Mouse (Mus musculus) spleen, postnatal 10 days (tissue): ENCODE results near the gene Medag.
A peak's percentile ranks its signal among the peaks of the same experiment; 100 is the strongest.

Source experiments
- DNase-seq, 2 experiments: peaks; one replicate each; pipeline ENCODE4 v3.0.0; 2021 to 2022; ENCODE audit warnings: low spot score in 2 of 2

The Medag gene

DNA sequence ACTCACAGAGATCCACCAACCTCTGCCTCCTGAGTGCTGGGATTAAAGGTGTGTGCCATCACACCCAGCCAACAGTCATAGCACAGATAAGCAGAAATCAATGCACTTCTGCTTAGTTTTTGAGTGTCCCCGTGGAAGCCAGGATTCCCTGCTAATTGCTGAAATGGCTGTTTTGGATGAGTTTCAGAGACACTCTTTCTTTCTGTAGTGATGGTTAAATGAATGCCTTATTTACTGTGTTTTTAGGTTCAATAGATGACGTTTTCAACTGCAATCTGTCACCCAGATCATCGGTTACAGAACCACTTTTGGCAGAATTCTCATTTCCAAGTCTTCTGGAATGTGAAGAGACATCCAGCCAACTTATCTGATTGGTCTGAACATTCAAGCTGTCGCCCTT is 18.0 kb downstream of the Medag start:
- no peak for DNase-seq

DNA sequence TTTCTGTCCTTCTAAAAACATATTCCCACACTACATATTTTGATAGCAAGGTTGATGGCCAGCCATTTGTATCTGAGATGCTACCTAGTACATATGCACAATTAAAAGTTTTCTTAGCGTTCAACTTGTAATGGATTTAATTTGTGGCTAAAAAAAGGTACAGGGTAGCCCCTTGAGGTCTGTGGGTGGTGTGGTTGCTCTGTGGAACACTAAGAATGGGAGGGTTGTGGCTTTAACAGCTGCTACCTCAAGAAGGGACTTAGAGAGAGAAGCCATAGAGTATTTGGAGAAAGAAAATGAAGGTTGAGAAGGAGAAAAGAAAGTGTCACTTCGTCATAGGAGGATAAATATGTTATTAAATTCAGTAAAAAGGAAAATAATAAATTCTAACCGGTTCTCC is 19.4 kb downstream of the Medag start:
- DNase-seq = no peak

DNA sequence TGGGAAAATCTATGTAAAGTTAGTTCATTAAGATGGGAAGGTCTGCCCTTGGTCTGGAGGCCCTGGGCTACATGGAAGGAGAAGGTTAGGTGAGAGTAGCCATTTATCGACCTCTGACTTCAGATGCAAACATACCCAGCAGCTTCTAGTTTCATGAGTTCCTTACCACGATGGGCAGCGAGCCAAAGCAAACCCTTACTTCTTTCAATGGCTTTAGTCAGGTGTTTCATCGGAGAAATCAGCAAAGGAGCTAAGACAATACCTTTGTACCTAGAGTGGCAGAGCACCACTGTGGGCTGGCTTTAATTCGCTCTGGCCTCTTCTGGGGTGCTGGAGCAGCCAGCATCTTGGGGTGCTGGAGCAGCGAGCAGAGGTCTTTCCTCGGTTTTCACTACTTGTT is 22.1 kb downstream of the Medag start:
- no peak for DNase-seq

DNA sequence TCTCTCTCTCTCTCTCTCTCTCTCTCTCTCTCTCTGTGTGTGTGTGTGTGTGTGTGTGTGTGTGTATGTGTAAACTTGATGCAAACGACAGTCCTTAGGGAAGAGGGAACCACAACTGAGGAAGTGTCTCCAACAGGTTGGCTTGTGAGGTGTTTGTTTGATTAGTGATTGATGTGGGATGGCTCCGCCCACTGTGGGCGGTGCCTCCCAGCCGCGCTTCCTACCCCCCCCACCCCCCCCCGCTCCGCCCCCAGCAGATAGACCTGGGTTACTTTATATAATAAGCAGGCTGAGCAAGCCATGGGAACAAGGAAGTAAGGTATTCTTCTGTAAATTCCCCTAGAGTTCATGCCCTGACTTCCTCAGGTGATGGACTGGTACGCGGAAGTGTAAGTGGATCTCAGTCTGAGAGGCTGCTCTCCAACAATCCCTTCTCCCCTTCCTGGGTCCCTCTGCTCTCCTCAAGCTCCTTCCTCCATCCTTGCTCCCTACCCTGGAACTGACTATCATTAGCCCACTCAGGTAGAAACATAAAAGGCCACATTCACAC is 22.7 kb downstream of the Medag start:
- DNase-seq = no peak

DNA sequence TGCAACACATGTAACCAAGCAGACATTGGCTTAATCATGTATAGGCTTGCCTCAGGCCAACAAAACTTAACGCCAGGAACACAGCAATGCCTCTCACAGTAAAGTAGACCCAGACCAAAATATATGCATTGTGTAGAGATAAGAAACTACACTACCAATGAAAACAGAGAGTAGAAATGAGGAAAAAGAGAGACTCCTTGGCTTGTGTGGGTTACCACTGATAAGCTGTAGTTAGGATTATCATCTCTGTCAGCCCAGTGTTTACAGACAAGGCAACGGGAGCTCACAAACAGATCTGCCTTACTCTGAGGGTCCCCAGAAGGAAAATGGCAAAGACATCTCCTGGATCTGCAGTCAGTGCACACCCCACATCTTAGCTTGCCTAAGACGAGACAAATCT is 25.0 kb downstream of the Medag start:
- DNase-seq = no peak

DNA sequence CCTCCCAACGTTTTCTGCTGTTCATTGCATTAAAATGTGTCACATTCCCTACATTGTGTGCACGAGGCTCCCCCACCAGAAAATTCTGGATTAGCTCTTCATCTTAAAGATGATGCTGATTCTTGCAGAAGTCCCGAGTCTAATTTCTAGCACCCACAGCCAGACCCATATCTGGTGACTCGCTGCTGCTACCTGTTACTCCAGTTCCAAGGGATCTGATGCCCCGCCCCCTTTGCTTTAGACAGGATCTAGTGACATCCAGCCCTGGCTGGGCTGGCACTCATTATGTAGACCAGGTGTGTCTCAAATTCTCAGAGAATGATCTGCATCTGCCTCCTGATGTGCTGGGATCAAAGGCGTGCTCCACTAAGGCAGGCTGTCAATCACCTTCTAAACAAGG is 25.6 kb downstream of the Medag start:
- DNase-seq = no peak

DNA sequence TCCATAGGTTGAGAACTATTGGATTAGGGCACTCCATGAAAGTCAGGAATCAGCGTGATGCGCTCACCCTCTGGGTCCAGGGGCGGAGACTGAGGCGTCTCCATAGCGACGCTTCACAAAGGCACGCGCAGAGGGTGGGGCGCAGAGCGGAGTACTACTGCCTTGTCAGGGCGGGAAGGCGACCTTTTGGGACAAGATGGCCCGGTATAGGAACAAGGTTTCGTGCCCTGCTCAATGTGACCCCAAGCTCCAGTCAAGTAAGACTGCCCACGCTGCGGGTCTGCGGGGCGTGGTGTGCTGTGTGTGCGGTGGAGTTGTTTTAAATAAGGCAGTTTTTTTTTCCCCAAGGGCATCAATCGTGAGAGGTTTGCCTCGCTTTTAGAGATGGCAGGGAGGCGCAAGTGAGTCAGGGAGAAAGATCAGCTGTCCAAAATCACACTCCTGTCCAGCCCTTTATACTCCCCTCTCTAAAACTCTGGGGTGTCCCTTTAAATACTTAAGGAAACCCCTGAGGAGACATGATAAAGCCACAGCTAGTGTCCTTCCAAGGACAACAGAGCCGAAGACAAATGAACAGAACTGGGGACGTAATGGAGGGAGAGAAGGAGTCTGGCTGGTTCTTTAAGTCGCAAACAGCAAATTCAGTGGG is 28.1 kb downstream of the Medag start, which contains the start of gene Tex26:
Tex26 (plus strand) TSS at position 130 of the 649 bp plus-strand sequence.
- DNase-seq = peak in 1 of 2 experiments; percentile 46

DNA sequence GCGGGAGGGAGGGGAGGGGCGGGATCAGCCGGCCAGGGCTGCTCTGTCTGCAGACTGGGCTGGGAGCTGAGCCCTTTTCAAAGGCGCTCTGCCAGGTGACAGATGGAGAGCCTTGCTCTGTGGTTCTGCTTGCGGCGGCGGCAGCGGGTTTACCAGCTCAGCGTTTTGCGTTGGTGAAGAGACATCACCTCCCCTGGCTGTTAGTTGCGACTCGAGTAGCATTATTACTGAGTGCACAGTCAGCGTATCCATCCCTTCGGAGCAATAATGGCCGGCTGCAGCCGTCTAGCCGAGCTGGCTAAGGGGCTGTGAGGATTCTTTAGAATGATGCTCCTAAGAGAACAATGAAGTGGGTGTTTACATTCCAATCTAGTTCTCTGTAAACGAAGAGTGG is 28.6 kb downstream of the Medag start:
- DNase-seq = no peak

DNA sequence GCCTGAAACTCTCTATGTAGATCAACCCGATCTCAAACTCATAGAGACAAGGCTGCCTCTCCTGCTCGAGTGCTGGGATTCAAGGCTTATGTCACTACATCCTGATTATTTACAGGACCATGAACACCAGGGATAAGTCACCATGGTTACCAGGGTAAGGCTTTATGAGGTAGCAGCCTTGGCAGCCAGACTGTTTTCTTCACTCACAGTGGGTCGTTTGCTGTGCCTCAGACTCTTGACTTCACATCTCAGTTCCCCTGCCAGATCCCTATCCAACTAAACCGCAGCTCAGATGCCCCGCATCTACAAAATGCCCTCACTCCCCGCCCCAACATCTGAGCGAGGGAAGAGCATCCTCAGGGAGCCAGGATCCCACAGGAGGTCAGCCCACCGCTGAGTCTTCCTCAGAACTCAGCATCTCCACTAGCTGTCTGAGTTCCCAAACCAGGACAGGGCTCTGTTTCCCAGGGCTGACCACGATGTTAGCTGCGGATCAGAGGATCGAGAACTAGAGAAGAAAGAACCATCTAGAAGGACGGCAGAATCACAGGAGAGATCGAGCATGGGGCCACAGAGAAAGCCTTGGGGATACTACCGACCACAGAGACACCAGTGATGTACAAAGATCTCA is 30.2 kb downstream of the Medag start:
- DNase-seq = no peak

DNA sequence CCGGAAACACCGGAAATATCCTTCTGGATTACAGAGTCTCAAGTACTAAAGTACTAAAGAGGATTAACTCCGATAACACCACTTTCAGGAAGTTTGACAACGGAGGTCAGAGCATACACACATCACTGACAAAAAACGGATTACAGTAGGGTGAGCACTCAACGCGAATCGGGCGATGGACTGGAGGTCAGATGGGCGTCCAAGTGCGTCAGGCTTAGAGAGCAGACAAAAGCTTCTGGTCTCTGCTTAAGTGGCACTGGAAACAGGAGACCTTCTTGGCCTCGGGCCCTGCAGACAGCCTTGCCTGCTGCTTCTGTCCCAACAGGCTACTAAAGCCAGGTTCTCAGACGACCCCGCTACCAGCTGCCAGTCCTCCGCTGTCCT is 30.7 kb downstream of the Medag start:
- no peak for DNase-seq

DNA sequence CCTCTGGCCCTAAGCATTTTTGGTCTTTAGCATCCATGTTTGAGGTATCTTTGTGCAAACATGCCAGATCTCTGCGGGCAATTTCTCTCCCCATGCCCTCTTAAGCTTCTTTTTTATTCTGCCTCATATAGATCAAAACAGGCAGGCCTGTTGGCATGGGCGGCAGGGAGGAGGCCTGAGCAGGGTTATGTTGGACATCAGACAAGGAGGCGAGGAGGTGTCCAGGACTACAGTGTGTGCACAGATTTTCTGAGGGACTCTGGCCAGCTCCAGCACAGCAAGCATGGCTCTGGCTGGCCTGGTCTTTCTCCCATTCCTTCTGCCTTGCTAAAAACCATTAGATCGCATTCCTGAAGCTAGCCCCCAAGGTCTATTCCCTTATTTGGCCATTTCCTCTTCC is 32.9 kb downstream of the Medag start:
- no peak for DNase-seq

DNA sequence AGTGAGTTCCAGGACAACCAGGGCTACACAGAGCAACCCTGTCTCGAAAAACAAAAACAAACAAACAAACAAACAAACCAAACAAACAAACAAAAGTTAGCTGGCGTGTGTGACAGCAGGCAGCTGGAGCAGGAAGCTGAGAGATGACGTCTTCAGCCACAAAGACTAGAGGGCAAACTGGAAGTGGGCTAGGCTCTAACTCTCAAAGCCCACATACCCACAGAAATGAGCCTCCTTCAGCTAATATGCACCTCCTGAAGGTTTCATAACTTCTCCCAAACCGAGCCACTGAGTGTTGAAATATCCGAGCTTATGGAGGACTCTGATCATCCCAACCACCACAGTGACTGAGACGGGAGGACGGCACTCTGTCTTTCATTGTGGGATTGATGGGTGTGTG is 34.9 kb downstream of the Medag start:
- no peak for DNase-seq

DNA sequence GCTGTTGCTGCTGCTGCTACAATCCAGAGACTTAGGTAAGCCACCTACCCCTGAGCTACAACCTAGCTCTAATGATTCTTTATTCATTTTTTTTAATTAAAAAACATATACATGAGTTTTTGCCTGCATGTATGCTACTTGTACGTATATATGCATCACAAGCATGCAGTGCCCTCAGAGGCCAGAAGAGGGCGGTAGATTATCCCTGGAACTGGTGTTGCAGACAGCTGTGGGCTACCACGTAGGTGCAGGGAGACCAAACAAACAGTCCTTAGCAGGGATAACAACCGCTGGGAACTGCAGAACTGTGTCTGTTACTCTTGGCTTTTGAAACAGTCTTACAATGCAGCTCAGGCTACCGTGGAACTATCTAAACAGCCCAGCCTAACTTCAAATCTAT is 36.2 kb downstream of the Medag start:
- no peak for DNase-seq

DNA sequence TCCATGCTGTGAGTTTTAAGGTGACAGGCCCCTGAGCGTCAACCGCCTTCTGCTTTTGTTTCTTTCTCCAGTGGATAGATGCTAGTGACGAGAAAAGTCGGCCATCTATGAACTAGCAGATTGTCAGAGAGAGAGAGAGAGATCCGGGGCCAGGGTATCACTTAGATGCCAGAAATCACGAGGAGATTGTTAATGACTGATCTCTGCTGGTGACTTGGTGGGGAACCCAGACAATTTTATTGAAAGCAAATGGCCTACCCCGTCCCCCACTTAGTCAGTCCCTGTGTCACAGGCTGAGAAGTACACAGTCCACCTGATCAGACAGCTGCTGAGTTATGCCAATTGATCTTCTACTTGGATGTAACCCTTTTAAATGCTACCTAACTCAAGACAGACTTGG is 37.9 kb downstream of the Medag start:
- DNase-seq = no peak

DNA sequence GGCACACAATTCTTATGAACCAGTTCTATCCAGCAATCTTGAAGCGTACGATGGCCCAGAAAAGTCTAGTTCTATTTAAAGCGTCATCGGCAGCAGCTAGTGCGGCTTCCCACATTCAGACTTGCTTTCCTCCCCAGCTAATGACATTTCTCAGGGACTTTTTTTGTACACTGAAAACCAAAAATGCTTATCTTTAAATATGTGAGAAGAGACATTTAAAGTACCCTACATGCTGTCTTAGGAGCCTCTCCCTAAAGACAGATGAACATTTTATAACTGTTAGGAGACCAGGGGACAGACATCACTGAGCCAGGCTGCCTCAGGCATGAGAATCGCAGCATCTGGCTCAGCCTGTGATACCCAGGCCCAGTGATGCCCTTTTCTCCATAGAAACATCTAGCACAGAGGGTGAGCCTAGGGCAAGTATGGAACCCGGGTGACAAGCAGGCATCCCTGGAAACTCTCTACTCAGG is 39.7 kb downstream of the Medag start:
- no peak for DNase-seq

DNA sequence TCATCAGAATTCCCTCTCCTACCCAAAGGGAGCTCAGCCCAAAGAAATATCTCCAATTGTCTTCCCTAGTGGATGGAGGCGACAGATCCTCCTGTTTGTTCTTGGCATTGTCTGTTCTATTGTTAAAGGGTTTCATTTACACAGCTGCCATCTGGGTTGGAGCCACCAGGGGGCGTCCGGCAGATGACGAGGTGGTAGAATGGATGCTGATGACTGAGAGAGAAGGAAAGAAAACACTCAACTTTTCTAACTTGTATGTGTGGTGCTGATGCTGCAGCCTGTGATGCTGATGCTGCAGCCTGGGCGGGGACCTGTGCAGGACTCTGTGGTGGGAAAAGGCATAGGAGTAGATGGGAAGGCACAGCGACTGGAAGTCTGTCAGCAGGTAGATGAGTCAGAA is 42.7 kb downstream of the Medag start:
- DNase-seq = peak; percentile 63 to 81

DNA sequence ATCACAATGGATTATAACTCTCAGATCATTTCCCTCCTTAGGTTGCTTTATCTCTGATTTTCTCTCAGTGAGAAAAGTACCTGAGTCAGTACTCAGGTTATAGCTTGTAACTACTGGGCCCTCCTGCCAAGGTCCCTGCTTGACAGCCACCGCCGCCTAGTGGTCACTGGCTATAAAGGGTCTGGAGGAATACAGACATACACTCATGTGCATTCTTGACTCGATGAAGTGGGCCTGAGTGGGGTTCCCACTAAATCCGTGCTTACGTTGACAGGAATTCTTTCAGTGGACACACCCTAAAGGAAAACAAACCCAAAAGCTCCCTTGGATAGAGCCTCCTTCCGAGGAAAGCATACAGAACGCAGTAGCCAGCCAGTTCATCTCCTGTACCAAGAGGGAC is 45.0 kb downstream of the Medag start:
- peak in 1 of 2 experiments; percentile 28 for DNase-seq

DNA sequence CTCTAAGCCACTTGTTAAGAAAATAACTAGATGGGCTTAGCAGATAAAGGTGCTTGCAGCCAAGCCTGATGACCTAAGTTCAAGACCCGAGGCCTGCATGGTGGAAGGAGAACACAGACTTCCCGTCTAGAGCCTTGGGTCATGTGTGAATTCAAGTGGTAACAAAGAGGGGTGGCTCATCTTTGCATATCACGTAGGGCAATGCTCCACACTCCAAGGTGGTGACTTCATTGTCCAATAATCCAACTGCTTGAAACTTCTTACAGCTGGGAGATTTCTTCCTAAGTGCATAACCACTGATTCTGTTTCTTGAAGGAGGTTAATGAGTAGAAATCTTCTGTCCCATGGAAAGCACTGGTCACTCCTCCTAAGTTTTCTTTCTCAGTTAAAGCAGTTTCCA is 50.5 kb downstream of the Medag start:
- no peak for DNase-seq

DNA sequence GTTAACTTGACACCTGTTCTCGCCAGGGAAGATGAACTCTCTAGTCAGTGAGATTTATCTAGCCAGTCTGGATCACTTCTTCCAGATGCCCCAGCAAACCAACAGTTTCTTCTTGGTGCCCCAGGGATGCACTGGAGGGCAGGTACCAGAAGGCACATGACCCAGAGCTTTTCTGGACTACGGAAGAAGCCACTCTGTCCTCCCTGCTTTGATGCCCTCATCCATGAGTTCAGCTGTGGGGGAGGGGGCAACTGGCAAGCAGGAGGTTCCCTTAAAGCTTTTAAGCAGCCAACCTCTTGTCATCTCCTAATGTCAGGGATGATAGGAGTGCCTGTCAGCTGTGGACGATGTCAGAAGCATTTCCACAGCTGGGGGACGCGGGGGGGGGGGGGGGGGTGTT is 53.8 kb downstream of the Medag start:
- no peak for DNase-seq

DNA sequence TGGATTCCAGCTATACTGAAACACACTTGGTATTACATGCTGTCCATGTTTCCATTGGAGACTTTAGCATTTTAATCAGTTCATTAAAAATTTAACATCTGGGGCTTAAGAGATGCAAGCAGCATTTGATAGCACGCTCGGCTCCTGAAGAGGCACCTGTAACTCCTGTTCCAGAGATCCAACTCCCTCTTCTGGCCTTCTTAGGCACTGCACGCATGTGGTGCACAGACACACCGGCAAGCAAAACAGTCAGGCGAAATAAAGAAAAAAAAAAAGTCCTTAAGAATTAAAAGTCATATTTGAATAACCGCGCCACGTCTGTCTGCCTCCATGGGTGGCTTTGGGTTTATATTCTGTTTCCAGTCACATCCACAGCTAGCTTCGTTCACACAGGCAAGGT is 62.6 kb downstream of the Medag start:
- no peak for DNase-seq

DNA sequence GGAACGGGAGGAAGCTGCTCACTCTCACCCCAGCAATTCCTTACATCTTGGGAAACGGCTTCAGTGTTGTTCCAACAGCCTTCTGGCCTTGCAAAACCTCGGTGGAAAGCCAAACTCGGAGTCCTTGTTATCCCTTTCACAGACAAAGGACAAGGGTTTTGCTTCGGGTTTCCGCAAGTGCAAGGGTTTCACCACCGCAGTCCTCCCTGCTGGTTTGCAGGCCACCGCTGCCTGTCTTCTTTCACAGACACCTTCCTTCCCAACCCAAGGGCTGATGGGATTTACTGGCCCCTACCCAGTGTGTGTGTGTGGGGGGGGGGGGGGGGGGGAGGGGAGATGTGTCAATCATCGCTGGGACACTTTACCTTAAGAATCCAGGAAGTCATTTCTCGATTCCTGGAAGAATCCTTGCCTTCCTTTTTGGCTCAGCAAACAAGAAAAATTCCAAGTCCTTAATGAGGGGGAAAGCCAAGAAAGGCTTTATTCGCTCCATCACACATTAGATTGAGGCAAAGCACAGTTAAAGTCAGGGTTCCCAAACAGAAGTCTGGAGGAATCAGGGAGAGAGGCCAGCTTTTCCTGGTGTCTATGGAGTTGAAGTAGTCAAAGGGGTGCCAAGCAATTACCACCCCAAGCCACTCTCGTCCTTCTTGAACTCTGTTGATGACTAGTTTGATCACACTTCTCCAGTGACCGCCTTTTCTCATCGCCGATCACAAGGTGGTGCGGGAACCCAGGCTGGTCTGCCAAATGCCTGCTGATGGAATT is 63.3 kb downstream of the Medag start:
- DNase-seq = no peak
